Mouse (Mus musculus) embryonic facial prominence, embryonic 10.5 days (tissue): ENCODE measurements around the gene Frmd3. TPM values are rescaled to one million over a fixed set of nuclear protein-coding genes. Genes with fewer than 3 reads are reported as not detected.

ENCODE experiments used
- DNase-seq: peaks from one replicate; pipeline ENCODE4 v3.0.0-alpha.2; 2017; ENCODE audit warnings: low spot score
- H3K27ac ChIP-seq: fragments of 300-500 bp; sonication (generic); replicated peaks from 2 replicates; pipeline ENCODE4 v1.5.1; 2016; ENCODE audit warnings: mild to moderate bottlenecking
- H3K27me3 ChIP-seq: fragments of 300-500 bp; sonication (generic); replicated peaks from 2 replicates; pipeline ENCODE4 v1.6.1; 2016; ENCODE audit warnings: low read depth, mild to moderate bottlenecking; ENCODE audit not compliant: poor library complexity, severe bottlenecking
- H3K36me3 ChIP-seq: fragments of 300-500 bp; sonication (generic); replicated peaks from 2 replicates; pipeline ENCODE4 v1.6.1; 2016; ENCODE audit warnings: mild to moderate bottlenecking, moderate library complexity
- H3K4me1 ChIP-seq: fragments of 300-500 bp; sonication (generic); 2 replicates; pipeline ENCODE4 v1.6.1; 2016
- H3K4me3 ChIP-seq: fragments of 300-500 bp; sonication (generic); 2 replicates; pipeline ENCODE4 v1.5.1; 2016; ENCODE audit warnings: mild to moderate bottlenecking, moderate library complexity
- H3K9me3 ChIP-seq: fragments of 300-500 bp; sonication (generic); 2 replicates; pipeline ENCODE4 v1.6.1; 2016; ENCODE audit warnings: mild to moderate bottlenecking
- WGBS: fragments of 180-500 bp; shearing (Covaris S2); methylation state at CpG from one replicate; pipeline ENCODE4 v1.1.7; 2016; 5-methylcytosine and 5-hydroxymethylcytosine counted together
- polyA plus RNA-seq: library from polyadenylated mRNA; unstranded; fragments of >200 nt; fragmentation: Nextera tagmentation; extraction: Ambion mirVana; gene quantifications from 2 replicates; pipeline ENCODE4 v1.2.1, GENCODE M21; 2016

The Frmd3 gene
- polyA plus RNA-seq, 1 experiment from 2014 or later = 3.4 TPM

DNA sequence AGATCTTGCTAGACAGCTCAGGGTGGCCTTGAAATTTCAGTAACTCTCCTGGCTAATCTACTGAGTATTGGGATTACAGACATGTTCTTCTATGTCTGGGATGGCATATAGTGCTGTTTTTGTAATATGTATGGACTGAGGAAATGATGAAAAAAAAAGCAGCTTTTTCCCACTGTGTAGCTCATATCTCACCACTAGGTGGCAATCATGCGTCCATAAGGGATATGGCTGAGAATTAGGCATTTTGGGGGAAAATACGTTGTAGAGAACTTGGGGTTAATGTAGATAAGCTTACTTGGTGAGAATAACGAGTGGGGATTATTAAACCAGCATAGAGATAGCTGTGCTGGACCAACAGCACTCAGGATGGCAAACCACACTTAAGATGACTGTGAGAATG is 209.1 kb downstream of the Frmd3 start:
- no peaks in the 10 kb centered on the region for H3K27me3 ChIP-seq
- 36% methylated on average over 3 of the region's 3 CpGs for WGBS
- no peaks in the 10 kb centered on the region for H3K4me1 ChIP-seq
- H3K36me3 ChIP-seq = no peaks in the 10 kb centered on the region
- H3K4me3 ChIP-seq = no peak overlapping the region
- no peak for DNase-seq
- H3K27ac ChIP-seq = no peak overlapping the region
- H3K9me3 ChIP-seq = no peaks in the 10 kb centered on the region

- no peak overlapping the region for H3K27ac ChIP-seq
- 85% methylated on average over 2 of the region's 2 CpGs for WGBS
- DNase-seq = no peak
- no peaks in the 10 kb centered on the region for H3K27me3 ChIP-seq
- no peaks in the 10 kb centered on the region for H3K4me1 ChIP-seq
- no peaks in the 10 kb centered on the region for H3K36me3 ChIP-seq
- H3K9me3 ChIP-seq = no peaks in the 10 kb centered on the region
- no peak overlapping the region for H3K4me3 ChIP-seq
Measured at GRCm38 (mm10) chr4:74224210-74224609, 211.0 kb downstream of the Frmd3 start.

DNA sequence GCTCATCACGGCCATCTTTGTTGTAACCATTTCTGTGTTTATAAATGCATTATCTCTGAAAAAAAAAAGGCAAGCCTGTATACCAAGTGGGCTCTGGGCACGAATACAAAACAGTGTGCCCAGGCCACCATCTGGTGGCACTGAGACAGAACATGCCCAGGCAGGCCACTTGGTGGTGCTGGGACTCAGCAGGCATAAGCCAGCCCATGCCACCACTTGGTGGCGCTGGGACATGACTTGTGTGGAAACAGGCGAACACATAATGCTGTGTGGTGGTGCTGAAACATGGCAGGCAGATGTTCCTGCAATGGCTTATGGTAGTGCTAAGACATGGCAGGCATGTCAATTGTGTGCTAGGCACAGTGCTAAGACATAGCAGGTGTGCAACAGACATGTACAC is 217.8 kb downstream of the Frmd3 start:
- Histone ChIP-seq H3K9me3 (no peaks in the 10 kb centered on the region), H3K36me3 (no peaks in the 10 kb centered on the region), H3K27me3 (no peaks in the 10 kb centered on the region), H3K27ac (no peak overlapping the region), H3K4me1 (no peaks in the 10 kb centered on the region), H3K4me3 (no peak overlapping the region)
- DNase-seq = no peak
- 79% methylated on average over 4 of the region's 4 CpGs for WGBS

DNA sequence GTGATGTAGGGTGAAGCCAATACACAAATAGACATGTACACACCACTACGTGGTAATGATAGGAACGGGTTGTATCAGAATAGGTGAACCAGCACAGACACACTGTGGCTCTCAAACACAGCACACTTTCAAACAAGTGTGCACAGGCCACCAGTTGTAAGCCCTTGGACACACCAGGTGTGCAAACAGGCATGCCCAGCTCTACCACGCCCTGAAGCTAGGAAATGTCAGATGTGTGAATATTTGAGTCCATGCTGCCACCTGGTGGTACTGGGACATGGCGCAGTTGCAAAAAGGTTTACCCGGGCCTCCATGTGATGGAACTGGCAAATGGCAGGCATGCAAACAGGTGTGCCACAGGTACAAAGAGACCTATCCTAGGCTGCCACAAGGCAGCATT is 218.2 kb downstream of the Frmd3 start:
- no peaks in the 10 kb centered on the region for H3K27me3 ChIP-seq
- H3K27ac ChIP-seq = no peak overlapping the region
- 63% methylated on average over 5 of the region's 5 CpGs for WGBS
- no peaks in the 10 kb centered on the region for H3K36me3 ChIP-seq
- H3K9me3 ChIP-seq = no peaks in the 10 kb centered on the region
- no peaks in the 10 kb centered on the region for H3K4me1 ChIP-seq
- H3K4me3 ChIP-seq = no peak overlapping the region
- peak; percentile 67 for DNase-seq

- Histone ChIP-seq H3K9me3 (no peaks in the 10 kb centered on the region), H3K4me3 (no peak overlapping the region), H3K27me3 (no peaks in the 10 kb centered on the region), H3K4me1 (no peaks in the 10 kb centered on the region), H3K36me3 (no peaks in the 10 kb centered on the region), H3K27ac (no peak overlapping the region)
- DNase-seq = no peak
- WGBS = 89% methylated on average over 3 of the region's 3 CpGs
Measured at GRCm38 (mm10) chr4:74233534-74233933, 220.3 kb downstream of the Frmd3 start.

GRCm38 (mm10) chr4:74242176-74242575 is 228.9 kb downstream of the Frmd3 start, which contains the start of gene Kdm4c:
TSS of gene Kdm4c (plus strand) at chr4:74242497.
- H3K27me3 ChIP-seq = no peaks in the 10 kb centered on the region
- H3K9me3 ChIP-seq = no peaks in the 10 kb centered on the region
- no peaks in the 10 kb centered on the region for H3K36me3 ChIP-seq
- H3K4me3 ChIP-seq = no peak within 1 kb of the TSS
- DNase-seq = no peak
- no peak within 1 kb of the TSS for H3K27ac ChIP-seq
- no peaks in the 10 kb centered on the region for H3K4me1 ChIP-seq
- 87% methylated on average over 1 of the region's 1 CpGs for WGBS

Other genes starting within 250 kb of the Frmd3 start
- 3.2 and 3.9 TPM in 2 replicates for gene Rasef, start 222.4 kb upstream of the Frmd3 start, polyA plus RNA-seq
- not detected in 2 replicates for gene Gm11758, start 137.2 kb upstream of the Frmd3 start, polyA plus RNA-seq
- not detected in 2 replicates for gene Gm11757, start 122.3 kb upstream of the Frmd3 start, polyA plus RNA-seq
- not detected in 2 replicates for gene Gm13871, start 107.5 kb upstream of the Frmd3 start, polyA plus RNA-seq
- gene Gm11756, start 92.7 kb upstream of the Frmd3 start, polyA plus RNA-seq = 0.11 TPM in 1 of 2 replicates, not detected in the other
- not detected in 2 replicates for gene 2310002L09Rik, start 62.6 kb upstream of the Frmd3 start, polyA plus RNA-seq
- gene Kdm4c, start 229.1 kb downstream of the Frmd3 start, polyA plus RNA-seq = 10.5 and 11.0 TPM in 2 replicates